Mouse (Mus musculus) intestine, postnatal 0 days (tissue): Measurements from ENCODE around the gene Npcd. TPM values are rescaled to one million over a fixed set of nuclear protein-coding genes. Genes with fewer than 3 reads are reported as not detected.
A peak's percentile ranks its signal among the peaks of the same experiment; 100 is the strongest.

Source experiments
- ATAC-seq: fragments of 200-750 bp; cut with Nextera tagmentation; 2 replicates; pipeline ENCODE4 v1.8.0; 2017; ENCODE audit warnings: mild to moderate bottlenecking, moderate TSS enrichment, moderate library complexity
- H3K27ac ChIP-seq: fragments of 300-500 bp; sonication (generic); 2 replicates; pipeline ENCODE4 v1.5.1; 2014; ENCODE audit warnings: mild to moderate bottlenecking, low read depth, low read length, moderate library complexity
- H3K27me3 ChIP-seq: fragments of 300-500 bp; sonication (generic); replicated peaks from 2 replicates; pipeline ENCODE4 v1.6.1; 2014; ENCODE audit warnings: low read length, mixed read lengths; ENCODE audit not compliant: control insufficient read depth, insufficient read depth
- H3K36me3 ChIP-seq: fragments of 300-500 bp; sonication (generic); 2 replicates; pipeline ENCODE4 v1.6.1; 2014; ENCODE audit warnings: mild to moderate bottlenecking, moderate library complexity; ENCODE audit not compliant: control insufficient read depth, insufficient read depth
- H3K4me1 ChIP-seq: fragments of 300-500 bp; sonication (generic); replicated peaks from 2 replicates; pipeline ENCODE4 v1.6.1; 2014; ENCODE audit warnings: antibody characterized with exemption, low read length, mixed read lengths; ENCODE audit not compliant: control insufficient read depth, insufficient read depth
- H3K4me2 ChIP-seq: fragments of 300-500 bp; sonication (generic); replicated peaks from 2 replicates; pipeline ENCODE4 v1.6.1; 2014; ENCODE audit warnings: low read depth, mild to moderate bottlenecking, moderate library complexity
- H3K4me3 ChIP-seq: fragments of 300-500 bp; sonication (generic); 2 replicates; pipeline ENCODE4 v1.5.1; 2014; ENCODE audit warnings: low read depth, low read length
- H3K9ac ChIP-seq: fragments of 300-500 bp; sonication (generic); 2 replicates; pipeline ENCODE4 v1.6.1; 2014; ENCODE audit warnings: mild to moderate bottlenecking, low read depth, low read length
- H3K9me3 ChIP-seq: fragments of 300-500 bp; sonication (generic); 2 replicates; pipeline ENCODE4 v1.6.1; 2016; ENCODE audit warnings: mixed run types; ENCODE audit not compliant: control insufficient read depth
- CTCF ChIP-seq: sonication (generic); IDR thresholded peaks from 2 replicates; pipeline ENCODE4 v1.5.1; 2016; ENCODE audit warnings: low read depth, mild to moderate bottlenecking, control low read depth, antibody characterized with exemption, moderate library complexity
- WGBS: fragments of 180-500 bp; shearing (Covaris S2); extraction: QIAGEN DNeasy Blood & Tissue Kit; methylation state at CpG from one replicate; pipeline ENCODE4 v1.1.7; 2014; 5-methylcytosine and 5-hydroxymethylcytosine counted together
- polyA plus RNA-seq: library from polyadenylated mRNA; unstranded; fragments of >200 nt; fragmentation: Nextera tagmentation; extraction: Ambion mirVana; gene quantifications from 2 replicates; pipeline ENCODE4 v1.2.1, GENCODE M21; 2015

The Npcd gene
- polyA plus RNA-seq, 1 experiment from 2014 or later = not detected

- Histone ChIP-seq H3K4me3 (no peak overlapping the region), H3K9me3 (no peaks in the 10 kb centered on the region), H3K27me3 (no peaks in the 10 kb centered on the region), H3K4me1 (peaks cover 6% of the 10 kb centered on the region; the same call in 1 of the 2 replicates), H3K27ac (no peak overlapping the region), H3K9ac (no peak overlapping the region), H3K4me2 (no peak overlapping the region), H3K36me3 (no peaks in the 10 kb centered on the region)
- WGBS = 61% methylated on average over 7 of the region's 7 CpGs
- no peak for ATAC-seq
- TF ChIP-seq CTCF = no peak
Observed at GRCm38 (mm10) chr15:79775662-79776061, 58.4 kb downstream of the Npcd start.

- no peaks in the 10 kb centered on the region for H3K9me3 ChIP-seq
- ATAC-seq = peak; percentile 98
- no peaks in the 10 kb centered on the region for H3K27me3 ChIP-seq
- peak overlapping the region; percentile 64 for H3K27ac ChIP-seq
- H3K4me1 ChIP-seq = peaks cover 6% of the 10 kb centered on the region; the same call in 1 of the 2 replicates
- no peak for TF ChIP-seq CTCF
- peak overlapping the region; percentile 83 for H3K4me2 ChIP-seq
- no peaks in the 10 kb centered on the region for H3K36me3 ChIP-seq
- WGBS = under 1% methylated on average over 50 of the region's 50 CpGs
- peak overlapping the region; percentile 89 for H3K4me3 ChIP-seq
- H3K9ac ChIP-seq = peak overlapping the region; percentile 78
Observed at GRCm38 (mm10) chr15:79774117-79775027, 59.7 kb downstream of the Npcd start.

GRCm38 (mm10) chr15:79770629-79771240 is 63.3 kb downstream of the Npcd start:
- H3K36me3 ChIP-seq = no peaks in the 10 kb centered on the region
- no peaks in the 10 kb centered on the region for H3K9me3 ChIP-seq
- H3K4me3 ChIP-seq = no peak overlapping the region
- no peaks in the 10 kb centered on the region for H3K27me3 ChIP-seq
- TF ChIP-seq CTCF = no peak
- no peak for ATAC-seq
- no peak overlapping the region for H3K27ac ChIP-seq
- peaks cover 6% of the 10 kb centered on the region; the same call in 1 of the 2 replicates for H3K4me1 ChIP-seq
- no peak overlapping the region for H3K4me2 ChIP-seq
- WGBS = 64% methylated on average over 21 of the region's 21 CpGs
- no peak overlapping the region for H3K9ac ChIP-seq

GRCm38 (mm10) chr15:79768302-79768701 is 65.7 kb downstream of the Npcd start:
- no peaks in the 10 kb centered on the region for H3K27me3 ChIP-seq
- H3K4me2 ChIP-seq = no peak overlapping the region
- H3K9me3 ChIP-seq = no peaks in the 10 kb centered on the region
- no peak for ATAC-seq
- 77% methylated on average over 6 of the region's 6 CpGs for WGBS
- H3K4me3 ChIP-seq = no peak overlapping the region
- H3K4me1 ChIP-seq = no peaks in the 10 kb centered on the region
- H3K36me3 ChIP-seq = peaks cover 4% of the 10 kb centered on the region; the same call in 1 of the 2 replicates
- no peak for TF ChIP-seq CTCF
- H3K27ac ChIP-seq = no peak overlapping the region
- no peak overlapping the region for H3K9ac ChIP-seq

GRCm38 (mm10) chr15:79767327-79767961 is 66.6 kb downstream of the Npcd start:
- Histone ChIP-seq H3K4me1 (no peaks in the 10 kb centered on the region), H3K4me2 (no peak overlapping the region), H3K9ac (no peak overlapping the region), H3K9me3 (no peaks in the 10 kb centered on the region), H3K27me3 (no peaks in the 10 kb centered on the region), H3K27ac (no peak overlapping the region), H3K4me3 (no peak overlapping the region), H3K36me3 (peaks cover 11% of the 10 kb centered on the region; the same call in 1 of the 2 replicates)
- no peak for ATAC-seq
- 78% methylated on average over 16 of the region's 16 CpGs for WGBS
- TF ChIP-seq CTCF = no peak

- no peak overlapping the region for H3K9ac ChIP-seq
- H3K4me1 ChIP-seq = no peaks in the 10 kb centered on the region
- 74% methylated on average over 10 of the region's 10 CpGs for WGBS
- H3K9me3 ChIP-seq = no peaks in the 10 kb centered on the region
- TF ChIP-seq CTCF = no peak
- no peak overlapping the region for H3K27ac ChIP-seq
- H3K4me3 ChIP-seq = no peak overlapping the region
- no peak overlapping the region for H3K4me2 ChIP-seq
- no peak for ATAC-seq
- peaks cover 17% of the 10 kb centered on the region for H3K36me3 ChIP-seq
- no peaks in the 10 kb centered on the region for H3K27me3 ChIP-seq
Observed at GRCm38 (mm10) chr15:79766586-79767071, 67.4 kb downstream of the Npcd start.
